Mouse (Mus musculus) C2C12 (cell line): ENCODE measurements at regions not wholly inside any gene's neighbourhood (a gene's known extent, or its start where the extent isn't known, plus 50 kb on each side); places are given as distances from the start of the nearest gene placed in this dataset.

Experiments used
- CEBPB ChIP-seq: IDR thresholded peaks from one replicate; pipeline ENCODE4 v1.6.1; 2011; ENCODE audit warnings: low read depth, mild to moderate bottlenecking, control low read depth, moderate library complexity
- CTCF ChIP-seq: IDR thresholded peaks from one replicate; pipeline ENCODE4 v1.5.1; 2011; ENCODE audit not compliant: control insufficient read depth, insufficient read depth, insufficient read length
- MAX ChIP-seq: IDR thresholded peaks from one replicate; pipeline ENCODE4 v1.6.1; 2011; ENCODE audit warnings: mild to moderate bottlenecking, control low read depth
- MYOD1 ChIP-seq: IDR thresholded peaks from one replicate; pipeline ENCODE4 v1.6.1; 2011; ENCODE audit warnings: low read depth; ENCODE audit not compliant: control insufficient read depth, insufficient read length
- MYOG ChIP-seq: IDR thresholded peaks from one replicate; pipeline ENCODE4 v1.6.1; 2011; ENCODE audit not compliant: control insufficient read depth, insufficient read length; ENCODE audit errors: extremely low read depth
- USF1 ChIP-seq: IDR thresholded peaks from one replicate; pipeline ENCODE4 v1.6.1; 2011; ENCODE audit warnings: low read depth, mild to moderate bottlenecking, control low read depth, moderate library complexity

GRCm38 (mm10) chr13:110573360-110574065, 178.7 kb downstream of the Plk2 start:
- TF ChIP-seq USF1 (no peak), CEBPB (no peak), CTCF (no peak), MYOG (no peak), MAX (no peak), MYOD1 (no peak)
